Mouse (Mus musculus) heart, adult 2 months (tissue): ENCODE measurements around the gene Lpgat1. TPM values are rescaled to one million over a fixed set of nuclear protein-coding genes. Genes with fewer than 3 reads are reported as not detected.

Experiments used
- DNase-seq, 2 experiments: peaks; one replicate each; pipeline ENCODE4 v3.0.0; 2021
- H3K27ac ChIP-seq: fragments of 200-600 bp; 2 replicates; pipeline ENCODE4 v1.8.1; 2022
- H3K27me3 ChIP-seq: fragments of 200-500 bp; 2 replicates; pipeline ENCODE4 v1.6.1; 2012; ENCODE audit warnings: mild to moderate bottlenecking, low read length, inconsistent platforms, mixed read lengths; ENCODE audit not compliant: control insufficient read depth, insufficient read depth
- H3K36me3 ChIP-seq: fragments of 200-500 bp; 2 replicates; pipeline ENCODE4 v1.6.1; 2012; ENCODE audit warnings: low read length, inconsistent platforms; ENCODE audit not compliant: control insufficient read depth, insufficient read depth
- H3K4me1 ChIP-seq: fragments of 200-500 bp; 2 replicates; pipeline ENCODE4 v1.6.1; 2011; ENCODE audit warnings: low read length; ENCODE audit not compliant: control insufficient read depth, insufficient read depth
- H3K4me3 ChIP-seq: fragments of 200-600 bp; 2 replicates; pipeline ENCODE4 v1.8.1; 2022
- H3K79me2 ChIP-seq: fragments of 200-500 bp; replicated peaks from 2 replicates; pipeline ENCODE4 v1.6.1; 2012; ENCODE audit warnings: mild to moderate bottlenecking, inconsistent platforms, low read length, moderate library complexity, mixed read lengths; ENCODE audit not compliant: control insufficient read depth, insufficient read depth
- H3K9ac ChIP-seq: fragments of 200-500 bp; 2 replicates; pipeline ENCODE4 v1.6.1; 2012; ENCODE audit warnings: low read depth, mild to moderate bottlenecking, control low read depth, inconsistent platforms, low read length, mixed read lengths
- CTCF ChIP-seq: fragments of 200-600 bp; IDR thresholded peaks from 2 replicates; pipeline ENCODE4 v1.8.1; 2022; ENCODE audit warnings: antibody characterized with exemption, mild to moderate bottlenecking, moderate library complexity
- EP300 ChIP-seq: fragments of 200-500 bp; IDR thresholded peaks from 2 replicates; pipeline ENCODE4 v1.6.1; 2011; ENCODE audit warnings: low read depth, low read length, control low read depth; ENCODE audit not compliant: insufficient read depth
- POLR2A ChIP-seq: fragments of 200-500 bp; IDR thresholded peaks from 2 replicates; pipeline ENCODE4 v1.6.1; 2011; ENCODE audit warnings: mild to moderate bottlenecking, low read depth, low read length, control low read depth; ENCODE audit not compliant: insufficient read depth
- WGBS: fragments of 180-500 bp; shearing (Covaris S2); methylation state at CpG from one replicate; pipeline ENCODE4 v1.1.7; 2018; 5-methylcytosine and 5-hydroxymethylcytosine counted together
- intact Hi-C: fragments of 180-260 bp; cut with DNase I; formaldehyde crosslinking; loops from one replicate; pipeline ENCODE4 v1.15.1; 2025
- polyA plus RNA-seq: library from polyadenylated mRNA; depleted of rRNA; stranded (reverse); fragments of >200 nt; gene quantifications from 2 replicates; pipeline ENCODE4 v1.2.3, GENCODE M21; 2012
- total RNA-seq, 2 experiments: library from RNA; stranded (reverse); gene quantifications; 2 replicates each; pipeline ENCODE4 v1.2.3; 2021

The Lpgat1 gene
- total and polyA plus RNA-seq, 3 experiments, result 16.8 to 119 (median 99.1) TPM

DNA sequence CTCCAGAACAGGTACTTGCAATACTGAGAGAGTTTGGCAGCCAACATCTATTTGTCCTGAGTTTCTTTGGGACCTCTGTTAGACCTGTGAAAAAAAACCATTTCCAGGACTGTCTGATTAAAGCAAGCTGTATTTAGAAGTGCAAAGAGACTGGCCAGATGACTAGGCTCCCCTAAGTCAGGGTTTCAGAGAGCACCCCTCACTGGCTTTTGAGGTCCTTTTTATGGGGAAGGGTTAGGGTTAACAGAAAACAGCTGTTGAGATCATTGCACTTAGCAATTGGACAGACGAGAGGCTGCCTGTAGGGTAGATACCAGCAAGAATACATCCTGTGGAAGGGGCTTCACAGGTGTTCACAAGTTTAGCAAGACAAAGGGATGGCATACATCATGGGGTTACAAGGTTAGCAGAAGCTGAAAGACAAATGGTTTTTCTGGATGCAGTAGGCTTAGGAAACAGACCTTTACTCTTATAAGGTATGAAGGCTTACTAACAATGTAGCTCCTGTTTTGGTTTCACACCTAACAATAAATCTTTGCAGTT lies 19.3 kb upstream of the Lpgat1 start:
- no peak overlapping the region for H3K4me3 ChIP-seq
- no peak for DNase-seq
- 45% methylated on average over 1 of the region's 1 CpGs for WGBS
- no peak for TF ChIP-seq EP300
- TF ChIP-seq CTCF, result no peak
- TF ChIP-seq POLR2A, result no peak
- H3K27me3 ChIP-seq, result no peaks in the 10 kb centered on the region
- no peaks in the 10 kb centered on the region for H3K79me2 ChIP-seq
- H3K36me3 ChIP-seq, result no peaks in the 10 kb centered on the region
- intact Hi-C loops, result no loop called here
- H3K4me1 ChIP-seq, result no peaks in the 10 kb centered on the region
- H3K9ac ChIP-seq, result no peak overlapping the region
- no peak overlapping the region for H3K27ac ChIP-seq

DNA sequence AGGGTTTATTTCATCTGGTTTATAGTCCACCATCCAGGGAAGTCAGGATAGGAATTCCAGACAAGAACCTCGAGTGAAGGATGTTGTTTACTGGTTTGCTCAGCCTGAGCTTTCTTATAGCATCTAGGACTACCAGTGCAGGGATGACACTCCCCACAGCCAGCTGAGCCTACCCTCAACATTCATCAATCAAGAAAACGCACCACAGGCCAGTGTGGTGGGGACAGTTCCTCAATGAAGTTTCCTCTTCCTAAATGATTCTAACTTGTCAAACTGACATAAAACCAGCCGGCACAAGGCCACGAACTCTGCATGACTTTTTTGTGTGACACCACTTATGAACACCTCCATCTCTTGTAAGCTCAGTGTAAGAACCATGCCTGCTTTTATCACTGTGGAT lies 13.1 kb upstream of the Lpgat1 start:
- no peak for TF ChIP-seq CTCF
- TF ChIP-seq POLR2A, result no peak
- no peak for TF ChIP-seq EP300
- H3K9ac ChIP-seq, result no peak overlapping the region
- intact Hi-C loops, result no loop called here
- no peak overlapping the region for H3K27ac ChIP-seq
- no peaks in the 10 kb centered on the region for H3K79me2 ChIP-seq
- WGBS, result 53% methylated on average over 4 of the region's 4 CpGs
- no peak for DNase-seq
- H3K27me3 ChIP-seq, result no peaks in the 10 kb centered on the region
- no peaks in the 10 kb centered on the region for H3K4me1 ChIP-seq
- H3K4me3 ChIP-seq, result no peak overlapping the region
- H3K36me3 ChIP-seq, result no peaks in the 10 kb centered on the region

GRCm38 (mm10) chr1:191706541-191707078 lies 11.0 kb upstream of the Lpgat1 start:
- 64% methylated on average over 3 of the region's 3 CpGs for WGBS
- Histone ChIP-seq H3K36me3 (no peaks in the 10 kb centered on the region), H3K27ac (no peak overlapping the region), H3K9ac (no peak overlapping the region), H3K4me1 (no peaks in the 10 kb centered on the region), H3K4me3 (no peak overlapping the region), H3K27me3 (no peaks in the 10 kb centered on the region), H3K79me2 (no peaks in the 10 kb centered on the region)
- TF ChIP-seq POLR2A (no peak), EP300 (no peak), CTCF (no peak)
- intact Hi-C loops, result no loop called here
- DNase-seq, result no peak

- Histone ChIP-seq H3K4me1 (no peaks in the 10 kb centered on the region), H3K27me3 (no peaks in the 10 kb centered on the region), H3K79me2 (no peaks in the 10 kb centered on the region), H3K9ac (no peak overlapping the region), H3K27ac (no peak overlapping the region), H3K36me3 (no peaks in the 10 kb centered on the region), H3K4me3 (no peak overlapping the region)
- intact Hi-C loops, result loop anchor here (10.0 kb wide), 1 partner anchor 195 kb away; the partner anchor contains the start of gene Slc30a1
- 41% methylated on average over 2 of the region's 2 CpGs for WGBS
- no peak for DNase-seq
- no peak for TF ChIP-seq EP300
- TF ChIP-seq POLR2A, result no peak
- TF ChIP-seq CTCF, result no peak
These were observed 7.8 kb upstream of the Lpgat1 start for GRCm38 (mm10) chr1:191709811-191710210.

DNA sequence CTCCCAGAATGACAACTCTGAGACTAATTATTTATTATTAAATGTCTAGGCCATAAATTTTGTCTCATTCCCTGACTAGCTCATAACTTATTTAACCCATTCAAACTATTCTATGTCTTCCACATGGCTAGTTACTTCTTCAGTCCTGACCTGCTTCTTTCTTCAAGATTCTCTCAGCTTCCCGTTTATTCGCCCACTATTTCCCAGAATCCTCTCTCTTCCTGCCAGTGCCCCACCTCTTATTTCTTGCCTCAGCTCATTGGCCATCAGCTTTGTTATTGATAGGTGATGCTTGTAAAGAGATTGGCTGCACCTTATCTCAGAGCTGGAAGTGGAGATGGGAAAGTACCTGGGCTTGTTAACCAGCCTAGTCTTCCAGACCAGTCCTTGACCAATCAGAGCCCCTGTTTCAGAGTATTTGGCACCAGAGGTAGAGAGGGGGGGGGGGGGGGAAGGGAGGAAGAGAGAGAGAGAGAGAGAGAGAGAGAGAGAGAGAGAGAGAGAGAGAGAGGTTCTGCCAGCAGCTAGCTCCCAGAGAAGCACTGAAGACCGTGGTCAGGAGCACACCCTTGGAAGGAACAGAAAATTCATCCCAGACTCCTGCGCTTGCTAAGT lies 5.3 kb upstream of the Lpgat1 start:
- no peak for TF ChIP-seq POLR2A
- TF ChIP-seq EP300, result no peak
- TF ChIP-seq CTCF, result no peak
- no peaks in the 10 kb centered on the region for H3K79me2 ChIP-seq
- H3K27me3 ChIP-seq, result no peaks in the 10 kb centered on the region
- DNase-seq, result no peak
- WGBS, result 83% methylated on average over 4 of the region's 4 CpGs
- H3K4me3 ChIP-seq, result no peak overlapping the region
- no peak overlapping the region for H3K9ac ChIP-seq
- no peak overlapping the region for H3K27ac ChIP-seq
- intact Hi-C loops, result loop anchor here (10.0 kb wide), 1 partner anchor 192 kb away; the partner anchor contains the start of gene Slc30a1
- H3K36me3 ChIP-seq, result peaks cover 2% of the 10 kb centered on the region; the same call in 1 of the 2 replicates
- H3K4me1 ChIP-seq, result peaks cover 1% of the 10 kb centered on the region; the same call in 1 of the 2 replicates

DNA sequence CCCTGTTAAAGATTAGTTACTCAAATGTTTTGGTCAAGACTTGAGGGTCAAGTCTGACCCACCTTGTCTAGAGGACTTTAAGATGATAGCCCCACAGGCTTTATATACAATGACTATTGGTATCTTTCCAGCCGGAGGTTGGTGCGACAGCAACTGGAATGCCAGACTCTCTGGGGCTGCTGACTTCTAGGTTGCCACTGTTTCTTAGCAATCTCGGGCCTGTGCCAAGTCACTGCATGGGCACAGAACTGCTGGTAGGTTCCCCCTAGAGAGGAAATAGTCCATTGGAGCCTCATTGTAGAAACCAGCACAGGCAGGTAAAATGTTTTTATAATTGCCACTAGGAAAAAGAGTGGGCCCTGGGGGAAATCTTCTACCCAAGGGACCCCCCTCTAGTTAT lies 3.8 kb upstream of the Lpgat1 start:
- 78% methylated on average over 3 of the region's 3 CpGs for WGBS

More for the DNA sequence above, 3.8 kb upstream of the Lpgat1 start:
- no peak for DNase-seq
- Histone ChIP-seq H3K36me3 (peaks cover 2% of the 10 kb centered on the region; the same call in 1 of the 2 replicates), H3K79me2 (no peaks in the 10 kb centered on the region), H3K4me3 (no peak overlapping the region), H3K9ac (no peak overlapping the region), H3K27ac (no peak overlapping the region), H3K27me3 (no peaks in the 10 kb centered on the region), H3K4me1 (peaks cover 1% of the 10 kb centered on the region; the same call in 1 of the 2 replicates)
- intact Hi-C loops, result loop anchor here (10.0 kb wide), 1 partner anchor 191 kb away; the partner anchor contains the start of gene Slc30a1
- TF ChIP-seq EP300, result no peak
- no peak for TF ChIP-seq POLR2A
